Mouse (Mus musculus) spleen, adult 2 months (tissue): ENCODE measurements around the gene Gm20388. TPM values are rescaled to one million over a fixed set of nuclear protein-coding genes. Genes with fewer than 3 reads are reported as not detected.

Experiments used
- DNase-seq, 2 experiments: peaks; one replicate each; pipeline versions ENCODE4 v3.0.0 to v3.0.0-alpha.2; 2012 to 2021; ENCODE audit warnings: low spot score in 2 of 2, low read depth in 1 of 2
- H3K27ac ChIP-seq: fragments of 200-500 bp; 2 replicates; pipeline ENCODE4 v1.5.1; 2012; ENCODE audit warnings: low read length, inconsistent platforms; ENCODE audit not compliant: insufficient read depth
- H3K27me3 ChIP-seq: fragments of 200-500 bp; 2 replicates; pipeline ENCODE4 v1.6.1; 2012; ENCODE audit warnings: mild to moderate bottlenecking, moderate library complexity, low read length, inconsistent platforms; ENCODE audit not compliant: control insufficient read depth, insufficient read depth
- H3K36me3 ChIP-seq: fragments of 200-500 bp; 2 replicates; pipeline ENCODE4 v1.6.1; 2012; ENCODE audit warnings: mild to moderate bottlenecking, low read length, inconsistent platforms; ENCODE audit not compliant: control insufficient read depth, insufficient read depth
- H3K4me1 ChIP-seq: fragments of 200-500 bp; 2 replicates; pipeline ENCODE4 v1.6.1; 2011; ENCODE audit warnings: inconsistent platforms; ENCODE audit not compliant: control insufficient read depth, insufficient read depth, insufficient read length
- H3K4me3 ChIP-seq: fragments of 200-500 bp; 2 replicates; pipeline ENCODE4 v1.5.1; 2011; ENCODE audit warnings: mild to moderate bottlenecking, inconsistent platforms; ENCODE audit not compliant: insufficient read depth, insufficient read length; ENCODE audit errors: extremely low read depth
- CTCF ChIP-seq: fragments of 200-500 bp; IDR thresholded peaks from 2 replicates; pipeline ENCODE4 v1.5.1; 2011; ENCODE audit warnings: mild to moderate bottlenecking, inconsistent platforms; ENCODE audit not compliant: insufficient read depth, insufficient read length, insufficient replicate concordance; ENCODE audit errors: extremely low read depth
- POLR2A ChIP-seq: fragments of 200-500 bp; IDR thresholded peaks from 2 replicates; pipeline ENCODE4 v1.6.1; 2011; ENCODE audit warnings: low read depth, low read length, inconsistent platforms
- WGBS: fragments of 180-500 bp; shearing (Covaris S2); methylation state at CpG from one replicate; pipeline ENCODE4 v1.1.7; 2018; 5-methylcytosine and 5-hydroxymethylcytosine counted together
- polyA plus RNA-seq: library from polyadenylated mRNA; depleted of rRNA; stranded (reverse); fragments of >200 nt; gene quantifications from 2 replicates; pipeline ENCODE4 v1.2.3, GENCODE M21; 2012

Gm20388 gene
- polyA plus RNA-seq, 1 experiment, result 26.1 TPM

- Histone ChIP-seq H3K27ac (no peak overlapping the region), H3K36me3 (no peaks in the 10 kb centered on the region), H3K4me3 (no peak overlapping the region), H3K4me1 (peaks cover 24% of the 10 kb centered on the region; the same call in 1 of the 2 replicates), H3K27me3 (no peaks in the 10 kb centered on the region)
- no peak for DNase-seq
- WGBS, result 73% methylated on average over 9 of the region's 9 CpGs
- no peak for TF ChIP-seq POLR2A
- TF ChIP-seq CTCF, result no peak
These were observed 636.9 kb downstream of the Gm20388 start for GRCm38 (mm10) chr8:120547562-120547961.

- no peak overlapping the region for H3K27ac ChIP-seq
- TF ChIP-seq CTCF, result no peak
- no peak for TF ChIP-seq POLR2A
- no peaks in the 10 kb centered on the region for H3K36me3 ChIP-seq
- WGBS, result 91% methylated on average over 16 of the region's 16 CpGs
- DNase-seq, result no peak
- no peak overlapping the region for H3K4me3 ChIP-seq
- H3K4me1 ChIP-seq, result peaks cover 17% of the 10 kb centered on the region; the same call in 1 of the 2 replicates
- H3K27me3 ChIP-seq, result no peaks in the 10 kb centered on the region
These were observed 637.7 kb downstream of the Gm20388 start for GRCm38 (mm10) chr8:120548313-120548761.

DNA sequence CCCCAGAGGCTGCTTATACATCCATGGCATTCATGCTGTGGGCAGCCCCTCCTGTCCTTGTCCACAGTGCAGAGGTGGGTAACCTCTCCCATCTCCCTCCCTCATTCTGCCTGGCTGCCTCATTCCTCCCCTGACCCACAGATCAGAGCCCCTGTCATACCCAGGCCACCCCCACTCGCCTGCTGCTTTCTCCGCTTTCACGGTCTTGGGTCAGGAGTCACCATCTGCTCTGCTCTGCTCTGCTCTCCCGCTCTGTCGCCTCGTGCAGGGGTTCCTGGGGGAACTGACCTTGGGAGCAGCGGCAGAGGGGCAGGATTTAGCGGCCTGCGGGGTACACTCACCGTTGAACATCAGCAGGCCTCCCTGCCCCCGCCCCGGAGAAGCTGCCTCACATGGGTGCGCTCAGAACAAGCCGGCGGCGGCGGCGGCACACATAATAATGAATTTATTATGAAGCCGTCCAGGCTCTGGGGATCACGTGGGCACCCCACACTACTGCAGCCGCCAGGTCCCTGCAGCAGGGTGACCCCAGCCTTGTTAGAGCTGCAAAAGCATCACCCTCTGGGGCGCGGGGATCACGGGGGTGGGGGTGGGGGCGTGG, 638.8 kb downstream of the Gm20388 start:
- H3K4me3 ChIP-seq, result no peak overlapping the region
- 92% methylated on average over 25 of the region's 25 CpGs for WGBS
- peaks cover 9% of the 10 kb centered on the region; the same call in 1 of the 2 replicates for H3K4me1 ChIP-seq
- H3K27me3 ChIP-seq, result no peaks in the 10 kb centered on the region
- H3K36me3 ChIP-seq, result peaks cover 9% of the 10 kb centered on the region; the same call in 1 of the 2 replicates
- no peak for DNase-seq
- TF ChIP-seq CTCF, result no peak
- TF ChIP-seq POLR2A, result no peak
- H3K27ac ChIP-seq, result no peak overlapping the region

GRCm38 (mm10) chr8:120549922-120550321, 639.3 kb downstream of the Gm20388 start:
- no peak overlapping the region for H3K27ac ChIP-seq
- WGBS, result 88% methylated on average over 11 of the region's 11 CpGs
- peaks cover 13% of the 10 kb centered on the region for H3K36me3 ChIP-seq
- no peak for DNase-seq
- H3K4me3 ChIP-seq, result no peak overlapping the region
- no peaks in the 10 kb centered on the region for H3K27me3 ChIP-seq
- H3K4me1 ChIP-seq, result peaks cover 9% of the 10 kb centered on the region; the same call in 1 of the 2 replicates
- TF ChIP-seq CTCF, result no peak

DNA sequence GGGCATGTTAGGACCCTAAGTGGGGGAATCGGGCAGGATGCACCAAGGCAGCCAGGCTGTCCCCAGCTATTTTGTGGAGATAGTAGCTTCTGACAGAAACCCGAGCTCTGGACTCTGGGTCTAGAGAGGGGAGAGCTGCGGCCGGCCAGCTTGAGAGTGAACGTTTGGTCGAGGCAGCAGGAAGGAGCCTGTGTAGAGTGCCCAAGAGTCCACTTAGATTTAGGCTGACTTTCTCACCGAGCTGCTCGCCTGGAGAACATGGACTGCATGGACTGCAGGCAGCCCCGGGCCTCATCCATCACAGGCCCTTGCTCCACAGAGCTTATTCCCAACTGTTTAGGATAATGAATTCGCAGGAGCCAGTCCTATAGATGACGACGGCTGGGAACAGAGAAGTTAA, 639.8 kb downstream of the Gm20388 start:
- Histone ChIP-seq H3K27ac (no peak overlapping the region), H3K4me1 (peaks cover 9% of the 10 kb centered on the region; the same call in 1 of the 2 replicates), H3K27me3 (no peaks in the 10 kb centered on the region), H3K4me3 (no peak overlapping the region), H3K36me3 (peaks cover 15% of the 10 kb centered on the region)
- 92% methylated on average over 12 of the region's 12 CpGs for WGBS
- TF ChIP-seq POLR2A (no peak), CTCF (no peak)
- DNase-seq, result no peak

DNA sequence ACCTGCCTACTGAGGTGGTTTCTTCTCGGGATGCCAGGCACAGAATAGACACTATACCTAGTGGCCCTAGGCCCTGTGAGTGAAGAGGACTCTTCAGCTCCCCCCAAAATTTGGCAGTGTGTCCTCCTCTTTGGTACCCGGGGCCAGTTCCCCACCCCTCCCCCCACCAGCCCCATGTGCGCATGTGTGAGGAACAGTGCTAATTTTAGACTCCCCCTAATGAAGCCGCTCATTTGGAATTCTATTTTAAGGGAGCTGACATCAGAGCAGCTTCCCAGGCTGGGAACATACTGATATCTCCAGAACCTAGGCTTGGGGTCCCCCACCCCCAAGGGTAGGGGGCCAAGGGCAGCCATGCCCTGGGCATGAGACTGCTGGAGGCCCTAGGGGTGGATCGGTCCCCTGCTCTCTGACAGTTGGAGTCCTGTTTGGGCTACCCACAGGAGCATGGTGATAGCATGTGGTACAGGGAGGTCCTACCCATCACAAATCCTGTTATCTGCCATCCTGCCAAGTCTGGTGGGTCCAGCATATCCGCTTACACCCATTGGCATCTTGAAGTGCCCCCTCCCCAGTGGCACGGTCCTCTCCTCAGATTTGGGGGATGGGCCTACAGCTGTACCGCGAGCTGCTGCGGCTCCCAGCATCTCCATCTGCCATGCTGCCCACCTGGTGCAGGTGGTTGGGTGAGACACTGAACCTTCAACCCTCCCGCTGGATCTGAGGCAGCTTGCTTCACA, 640.5 kb downstream of the Gm20388 start:
- no peak overlapping the region for H3K4me3 ChIP-seq
- DNase-seq, result no peak
- no peak overlapping the region for H3K27ac ChIP-seq
- H3K27me3 ChIP-seq, result no peaks in the 10 kb centered on the region
- WGBS, result 81% methylated on average over 11 of the region's 11 CpGs
- TF ChIP-seq POLR2A (no peak), CTCF (no peak)
- peaks cover 8% of the 10 kb centered on the region; the same call in 1 of the 2 replicates for H3K4me1 ChIP-seq
- H3K36me3 ChIP-seq, result peaks cover 15% of the 10 kb centered on the region

GRCm38 (mm10) chr8:120551677-120551980, 641.0 kb downstream of the Gm20388 start:
- no peak overlapping the region for H3K4me3 ChIP-seq
- no peaks in the 10 kb centered on the region for H3K27me3 ChIP-seq
- DNase-seq, result no peak
- TF ChIP-seq CTCF (no peak), POLR2A (no peak)
- peaks cover 16% of the 10 kb centered on the region for H3K36me3 ChIP-seq
- peaks cover 8% of the 10 kb centered on the region; the same call in 1 of the 2 replicates for H3K4me1 ChIP-seq
- no peak overlapping the region for H3K27ac ChIP-seq
- WGBS, result 92% methylated on average over 3 of the region's 3 CpGs
